Mouse (Mus musculus) liver, embryonic 16.5 days (tissue): ENCODE measurements at regions not wholly inside any gene's neighbourhood (a gene's known extent, or its start where the extent isn't known, plus 50 kb on each side); places are given as distances from the start of the nearest gene placed in this dataset.

Source experiments
- ATAC-seq: fragments of 200-750 bp; cut with Nextera tagmentation; 2 replicates; pipeline ENCODE4 v1.8.0; 2017; ENCODE audit warnings: low read depth, mild to moderate bottlenecking, moderate number of reproducible peaks, moderate library complexity
- H3K27ac ChIP-seq: fragments of 300-500 bp; sonication (generic); 2 replicates; pipeline ENCODE4 v1.5.1; 2014; ENCODE audit warnings: mild to moderate bottlenecking, low read length
- H3K27me3 ChIP-seq: fragments of 300-500 bp; sonication (generic); 2 replicates; pipeline ENCODE4 v1.6.1; 2014; ENCODE audit warnings: low read depth, low read length, mixed read lengths; ENCODE audit not compliant: control insufficient read depth, insufficient read depth
- H3K36me3 ChIP-seq: fragments of 300-500 bp; sonication (generic); 2 replicates; pipeline ENCODE4 v1.6.1; 2014; ENCODE audit warnings: mild to moderate bottlenecking; ENCODE audit not compliant: control insufficient read depth, insufficient read depth
- H3K4me1 ChIP-seq: fragments of 300-500 bp; sonication (generic); 2 replicates; pipeline ENCODE4 v1.6.1; 2014; ENCODE audit warnings: low read depth, low read length, mixed read lengths; ENCODE audit not compliant: control insufficient read depth
- H3K4me2 ChIP-seq: fragments of 300-500 bp; sonication (generic); 2 replicates; pipeline ENCODE4 v1.6.1; 2014; ENCODE audit warnings: low read depth, low read length, mixed read lengths
- H3K4me3 ChIP-seq: fragments of 300-500 bp; sonication (generic); 2 replicates; pipeline ENCODE4 v1.5.1; 2014; ENCODE audit warnings: low read depth, mild to moderate bottlenecking, low read length
- H3K9ac ChIP-seq: fragments of 300-500 bp; sonication (generic); 2 replicates; pipeline ENCODE4 v1.6.1; 2014; ENCODE audit warnings: low read depth, low read length
- H3K9me3 ChIP-seq: fragments of 300-500 bp; sonication (generic); replicated peaks from 2 replicates; pipeline ENCODE4 v1.6.1; 2016; ENCODE audit warnings: low read length; ENCODE audit not compliant: control insufficient read depth
- WGBS: fragments of 180-500 bp; shearing (Covaris S2); extraction: QIAGEN DNeasy Blood & Tissue Kit; methylation state at CpG from one replicate; pipeline ENCODE4 v1.1.7; 2014; ENCODE audit not compliant: insufficient replicate concordance; 5-methylcytosine and 5-hydroxymethylcytosine counted together

DNA sequence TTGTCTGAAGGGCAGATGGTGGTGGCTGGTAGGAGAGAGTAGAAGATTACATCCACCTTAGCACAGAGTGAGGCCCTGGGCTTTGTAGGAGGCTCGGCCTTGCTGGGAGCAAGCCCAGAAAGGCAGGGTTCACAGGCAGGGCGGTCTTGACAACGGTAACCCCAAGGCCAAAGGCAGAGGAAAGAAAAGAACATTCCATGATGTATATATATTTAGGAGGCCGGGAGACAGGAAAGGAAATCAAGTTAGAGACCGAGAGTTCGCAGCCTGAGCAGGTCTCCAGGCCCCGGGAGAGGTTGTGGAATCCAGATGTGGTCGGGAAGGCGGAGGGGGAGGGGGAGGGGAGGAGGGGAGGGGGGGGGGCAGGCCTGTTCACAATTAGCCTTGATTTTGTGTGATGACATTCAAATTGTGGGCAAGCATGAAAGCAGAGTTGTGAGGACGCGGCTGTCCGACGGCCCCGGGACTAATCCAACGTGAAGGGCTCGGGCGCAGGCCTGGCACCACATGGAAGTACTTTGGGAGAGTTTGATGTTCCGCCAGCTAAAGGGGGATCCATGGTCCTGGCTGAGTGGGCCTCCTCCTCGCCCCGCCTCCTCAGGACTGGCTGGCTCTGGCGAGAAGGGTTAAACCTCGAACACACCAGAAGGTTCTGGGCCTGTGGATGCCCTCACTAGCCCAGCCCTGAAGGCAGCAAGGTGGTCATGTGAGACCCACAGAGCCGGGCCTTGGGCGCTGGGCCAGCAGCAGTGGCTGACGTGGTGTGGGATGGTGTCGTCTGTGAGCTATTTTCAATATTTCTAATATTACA, 131.8 kb upstream of the Gm26897 start:
- Histone ChIP-seq H3K27ac (no peak overlapping the region), H3K27me3 (no peaks in the 10 kb centered on the region), H3K4me1 (no peaks in the 10 kb centered on the region), H3K9ac (no peak overlapping the region), H3K9me3 (no peaks in the 10 kb centered on the region), H3K36me3 (no peaks in the 10 kb centered on the region), H3K4me3 (no peak overlapping the region), H3K4me2 (no peak overlapping the region)
- ATAC-seq: no peak
- WGBS: 64% methylated on average over 26 of the region's 26 CpGs

DNA sequence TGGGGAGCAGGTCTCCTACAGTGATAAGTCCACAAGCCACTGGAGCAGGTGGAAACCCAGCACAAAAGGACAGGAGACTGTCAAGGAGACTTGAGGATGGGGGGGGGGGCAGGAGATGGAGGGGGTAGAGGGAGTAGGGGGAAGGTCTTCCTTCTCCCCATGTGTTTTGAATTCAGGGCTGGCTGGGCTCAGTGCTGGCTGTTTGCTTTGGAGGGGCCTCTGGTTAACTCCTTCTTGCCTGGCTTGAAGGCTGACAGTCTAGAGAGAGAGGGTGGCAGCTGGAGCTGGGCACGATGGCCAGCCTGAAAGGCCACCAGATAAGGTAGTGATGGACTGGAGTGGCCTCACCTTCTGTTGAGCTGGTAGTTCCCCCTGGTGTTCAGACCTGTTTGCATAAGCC, 120.0 kb upstream of the Gm26897 start:
- Histone ChIP-seq H3K9ac (no peak overlapping the region), H3K36me3 (no peaks in the 10 kb centered on the region), H3K4me1 (no peaks in the 10 kb centered on the region), H3K27me3 (no peaks in the 10 kb centered on the region), H3K4me2 (no peak overlapping the region), H3K9me3 (no peaks in the 10 kb centered on the region), H3K4me3 (no peak overlapping the region), H3K27ac (no peak overlapping the region)
- ATAC-seq: no peak
- 26% methylated on average over 1 of the region's 1 CpGs for WGBS

DNA sequence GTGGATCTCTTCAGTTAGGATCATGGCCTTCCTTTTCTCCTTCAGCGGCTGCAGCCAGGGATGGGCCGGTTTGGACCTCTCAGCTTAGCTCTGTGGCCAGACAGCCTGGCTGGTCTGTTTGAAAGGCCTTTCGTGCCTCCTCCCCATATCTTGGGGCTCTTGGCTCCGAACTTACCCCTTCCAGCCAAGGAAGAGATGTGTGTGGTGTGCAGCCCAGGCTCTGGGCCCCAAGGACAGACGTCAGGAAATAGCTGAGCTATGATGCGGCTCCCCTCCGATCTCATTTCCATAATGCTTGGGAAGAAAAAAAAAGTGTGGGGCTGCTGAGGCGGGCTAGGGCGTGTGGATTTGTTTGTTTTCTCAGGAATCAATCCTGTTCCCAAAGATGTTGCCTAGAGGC, 113.8 kb upstream of the Gm26897 start:
- H3K4me2 ChIP-seq: no peak overlapping the region
- no peaks in the 10 kb centered on the region for H3K9me3 ChIP-seq
- no peaks in the 10 kb centered on the region for H3K4me1 ChIP-seq
- no peak overlapping the region for H3K4me3 ChIP-seq
- no peak overlapping the region for H3K9ac ChIP-seq
- H3K36me3 ChIP-seq: no peaks in the 10 kb centered on the region
- ATAC-seq: 0 out of 2 replicates have a peak, but pooled peaks have one; percentile 11
- 28% methylated on average over 9 of the region's 9 CpGs for WGBS
- H3K27me3 ChIP-seq: no peaks in the 10 kb centered on the region
- no peak overlapping the region for H3K27ac ChIP-seq

DNA sequence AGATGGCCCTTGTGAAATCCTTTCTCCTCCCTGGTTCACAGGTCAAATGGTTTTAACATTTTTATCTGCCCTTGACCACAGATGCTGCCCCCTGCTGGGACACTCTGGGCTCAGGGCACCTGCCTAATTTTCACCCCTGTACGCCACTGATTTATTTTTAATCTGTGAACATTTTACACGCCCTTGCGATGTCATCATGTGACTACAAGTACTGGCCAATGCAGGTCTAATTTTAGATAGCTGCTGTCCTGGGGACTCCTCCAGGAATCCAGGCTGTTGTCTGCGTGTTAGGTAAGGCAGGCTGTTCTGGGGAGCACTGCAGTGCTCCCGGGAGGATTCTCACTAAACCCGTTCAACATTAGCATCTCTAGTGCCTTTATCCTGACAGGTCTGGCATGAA, 113.1 kb upstream of the Gm26897 start:
- 55% methylated on average over 6 of the region's 6 CpGs for WGBS
- Histone ChIP-seq H3K27me3 (no peaks in the 10 kb centered on the region), H3K27ac (no peak overlapping the region), H3K9ac (no peak overlapping the region), H3K36me3 (no peaks in the 10 kb centered on the region), H3K9me3 (no peaks in the 10 kb centered on the region), H3K4me3 (no peak overlapping the region), H3K4me2 (no peak overlapping the region), H3K4me1 (no peaks in the 10 kb centered on the region)
- ATAC-seq: no peak

DNA sequence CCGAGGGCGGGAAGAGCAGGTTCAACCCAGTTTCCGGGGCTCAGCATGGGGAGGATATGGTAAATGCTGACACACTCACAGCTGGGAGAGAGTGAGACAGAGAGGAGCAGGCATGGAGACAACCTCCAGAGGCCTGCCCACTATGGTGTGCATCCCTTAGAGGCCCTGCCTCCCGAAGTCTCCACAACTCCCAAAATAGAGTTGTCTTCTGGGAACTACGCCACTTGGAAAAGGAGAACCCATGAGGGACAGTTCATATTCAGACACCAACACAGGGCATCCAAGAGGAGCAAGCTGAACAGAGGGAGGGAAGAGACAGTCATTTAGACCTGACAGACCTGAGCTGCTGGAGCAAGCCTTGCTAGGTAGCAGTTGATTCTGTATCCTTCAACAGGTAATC, 111.2 kb upstream of the Gm26897 start:
- no peak overlapping the region for H3K9ac ChIP-seq
- WGBS: 60% methylated on average over 5 of the region's 5 CpGs

DNA sequence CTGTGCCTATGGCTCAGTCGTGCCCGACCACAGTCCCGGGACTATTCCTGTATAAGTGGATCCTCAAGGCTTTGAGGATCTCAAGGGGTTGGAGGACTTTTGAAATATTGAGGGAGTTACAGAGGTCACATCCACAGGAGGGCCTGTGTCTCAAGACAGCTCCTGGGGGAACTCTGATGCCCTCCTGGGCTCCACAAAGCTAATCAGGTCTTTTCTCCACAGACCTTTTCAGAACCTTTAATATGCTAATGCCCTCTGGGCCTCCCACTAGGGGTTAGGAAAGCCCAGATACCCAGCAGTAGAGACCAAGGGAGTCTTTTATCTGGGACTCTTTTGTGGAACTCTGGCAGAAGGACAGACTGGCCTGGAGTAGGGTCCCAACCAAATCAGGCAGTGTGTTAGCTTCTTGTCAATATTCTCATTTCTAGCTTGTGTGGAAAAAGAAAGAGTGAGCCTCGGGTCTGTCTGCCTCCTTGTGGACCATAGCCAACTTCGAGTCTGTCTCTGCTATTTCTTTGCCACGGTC, 107.4 kb upstream of the Gm26897 start:
- H3K27me3 ChIP-seq: no peaks in the 10 kb centered on the region
- H3K9me3 ChIP-seq: no peaks in the 10 kb centered on the region
- H3K36me3 ChIP-seq: no peaks in the 10 kb centered on the region
- H3K9ac ChIP-seq: no peak overlapping the region
- H3K4me1 ChIP-seq: no peaks in the 10 kb centered on the region
- no peak overlapping the region for H3K4me2 ChIP-seq
- no peak overlapping the region for H3K27ac ChIP-seq
- no peak for ATAC-seq
- no peak overlapping the region for H3K4me3 ChIP-seq
- WGBS: 33% methylated on average over 6 of the region's 6 CpGs

More for the DNA sequence above, 111.2 kb upstream of the Gm26897 start:
- Histone ChIP-seq H3K27ac (no peak overlapping the region), H3K36me3 (no peaks in the 10 kb centered on the region), H3K9me3 (no peaks in the 10 kb centered on the region), H3K27me3 (no peaks in the 10 kb centered on the region), H3K4me3 (no peak overlapping the region), H3K4me1 (no peaks in the 10 kb centered on the region), H3K4me2 (no peak overlapping the region)
- ATAC-seq: no peak

DNA sequence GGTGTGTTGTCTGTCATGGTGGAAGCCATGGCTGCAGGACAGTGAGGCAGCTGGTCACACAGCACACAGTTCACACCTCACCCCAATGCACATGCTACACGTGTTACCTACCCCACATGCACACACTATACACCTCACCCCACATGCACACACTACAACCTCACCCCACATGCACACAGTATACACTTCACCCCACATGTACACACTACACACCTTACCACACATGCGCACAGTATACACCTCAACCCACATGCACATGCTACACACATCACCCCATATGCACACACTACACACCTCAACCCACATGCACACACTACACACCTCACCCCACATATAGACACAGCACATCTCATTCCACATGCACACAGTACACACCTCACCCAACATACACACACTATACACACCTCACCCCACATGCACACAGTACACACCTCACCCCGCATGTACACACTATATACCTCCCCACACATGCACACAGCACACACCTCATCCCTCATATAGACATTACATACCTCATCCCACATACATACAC, 103.3 kb upstream of the Gm26897 start:
- 78% methylated on average over 3 of the region's 3 CpGs for WGBS
- H3K4me1 ChIP-seq: no peaks in the 10 kb centered on the region
- H3K27ac ChIP-seq: no peak overlapping the region
- H3K4me3 ChIP-seq: no peak overlapping the region
- ATAC-seq: no peak
- no peaks in the 10 kb centered on the region for H3K27me3 ChIP-seq
- no peak overlapping the region for H3K4me2 ChIP-seq
- H3K9ac ChIP-seq: no peak overlapping the region
- peaks cover 3% of the 10 kb centered on the region; the same call in 1 of the 2 replicates for H3K9me3 ChIP-seq
- no peaks in the 10 kb centered on the region for H3K36me3 ChIP-seq

DNA sequence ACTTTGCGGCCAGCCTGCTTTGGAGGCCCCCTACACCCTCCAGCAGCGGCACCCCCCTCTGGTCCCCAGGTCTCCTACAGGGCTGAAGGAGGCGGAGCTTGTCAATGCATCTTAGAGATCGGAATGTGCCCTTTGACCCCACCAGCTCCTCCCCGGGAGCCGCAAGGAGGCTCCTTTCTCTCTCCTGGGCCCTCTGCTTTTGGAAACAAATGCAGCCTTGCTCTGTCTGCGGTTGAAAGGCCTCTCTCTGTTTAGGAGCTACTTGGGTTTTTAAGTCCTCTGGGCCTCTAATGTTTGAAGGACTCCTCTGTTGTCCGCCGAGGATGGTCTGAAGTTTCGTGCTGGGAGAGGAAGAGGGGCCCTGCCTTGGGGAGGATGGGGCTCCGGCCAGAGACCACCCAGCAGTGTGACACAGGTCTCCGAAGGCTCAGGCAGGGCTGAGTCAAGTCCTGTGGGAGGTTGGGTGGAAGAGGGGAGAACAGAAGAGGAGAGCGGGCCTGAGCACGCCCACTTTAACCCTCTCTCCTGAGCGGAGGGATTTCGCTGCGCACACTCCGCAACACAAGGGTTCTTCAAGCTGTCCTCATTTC, 102.1 kb upstream of the Gm26897 start:
- ATAC-seq: no peak
- WGBS: 55% methylated on average over 18 of the region's 18 CpGs
- H3K36me3 ChIP-seq: no peaks in the 10 kb centered on the region
- no peak overlapping the region for H3K27ac ChIP-seq
- no peak overlapping the region for H3K4me2 ChIP-seq
- H3K4me3 ChIP-seq: no peak overlapping the region
- no peaks in the 10 kb centered on the region for H3K27me3 ChIP-seq
- no peaks in the 10 kb centered on the region for H3K4me1 ChIP-seq
- no peak overlapping the region for H3K9ac ChIP-seq
- peaks cover 3% of the 10 kb centered on the region; the same call in 1 of the 2 replicates for H3K9me3 ChIP-seq

DNA sequence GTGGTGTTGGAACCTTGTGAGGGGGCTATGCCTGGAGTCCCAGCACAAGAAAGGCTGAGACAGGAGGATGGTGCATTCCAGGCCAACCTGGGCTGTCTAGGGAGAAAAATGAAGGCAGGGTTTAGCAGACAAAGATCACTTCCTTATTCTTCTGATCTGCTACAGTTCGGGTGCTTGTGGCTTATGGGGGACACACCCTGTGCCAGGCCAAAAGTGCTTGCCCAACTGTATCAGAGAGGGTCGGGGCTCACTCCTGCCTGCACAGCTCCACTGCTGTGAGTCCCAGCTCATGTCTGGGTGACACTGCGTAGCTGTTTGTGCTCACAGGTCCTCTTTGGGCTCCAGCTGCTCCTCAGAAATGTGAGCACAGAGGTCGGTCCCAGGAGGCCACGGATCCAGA, 98.6 kb upstream of the Gm26897 start:
- no peak overlapping the region for H3K4me2 ChIP-seq
- H3K36me3 ChIP-seq: no peaks in the 10 kb centered on the region
- H3K9me3 ChIP-seq: peaks cover 3% of the 10 kb centered on the region; the same call in 1 of the 2 replicates
- H3K4me1 ChIP-seq: no peaks in the 10 kb centered on the region
- peaks cover 3% of the 10 kb centered on the region; the same call in 1 of the 2 replicates for H3K27me3 ChIP-seq
- H3K27ac ChIP-seq: no peak overlapping the region
- 32% methylated on average over 5 of the region's 5 CpGs for WGBS
- H3K9ac ChIP-seq: no peak overlapping the region
- ATAC-seq: no peak
- H3K4me3 ChIP-seq: no peak overlapping the region
